Mouse (Mus musculus) skeletal muscle tissue, adult 2 months (tissue): ENCODE data around the gene Cd200r3.
A peak's percentile ranks its signal among the peaks of the same experiment; 100 is the strongest.

ENCODE experiments used
- DNase-seq: peaks from one replicate; pipeline ENCODE4 v3.0.0-alpha.2; 2012; ENCODE audit warnings: low read depth, low spot score

Gene Cd200r3

GRCm38 (mm10) chr16:45030796-45031195 is 87.3 kb downstream of the Cd200r3 start:
- DNase-seq: peak; percentile 84
